Mouse (Mus musculus) bone marrow macrophage, adult 2 months (primary cell): ENCODE results near the gene Arhgap19.

Source experiments
- CTCF ChIP-seq: IDR thresholded peaks from 2 replicates; pipeline ENCODE4 v1.5.1; 2012; ENCODE audit warnings: low read depth, mild to moderate bottlenecking, low read length, moderate library complexity
- POLR2A ChIP-seq: IDR thresholded peaks from 2 replicates; pipeline ENCODE4 v1.6.1; 2012; ENCODE audit warnings: mild to moderate bottlenecking, low read depth, low read length, borderline replicate concordance

DNA sequence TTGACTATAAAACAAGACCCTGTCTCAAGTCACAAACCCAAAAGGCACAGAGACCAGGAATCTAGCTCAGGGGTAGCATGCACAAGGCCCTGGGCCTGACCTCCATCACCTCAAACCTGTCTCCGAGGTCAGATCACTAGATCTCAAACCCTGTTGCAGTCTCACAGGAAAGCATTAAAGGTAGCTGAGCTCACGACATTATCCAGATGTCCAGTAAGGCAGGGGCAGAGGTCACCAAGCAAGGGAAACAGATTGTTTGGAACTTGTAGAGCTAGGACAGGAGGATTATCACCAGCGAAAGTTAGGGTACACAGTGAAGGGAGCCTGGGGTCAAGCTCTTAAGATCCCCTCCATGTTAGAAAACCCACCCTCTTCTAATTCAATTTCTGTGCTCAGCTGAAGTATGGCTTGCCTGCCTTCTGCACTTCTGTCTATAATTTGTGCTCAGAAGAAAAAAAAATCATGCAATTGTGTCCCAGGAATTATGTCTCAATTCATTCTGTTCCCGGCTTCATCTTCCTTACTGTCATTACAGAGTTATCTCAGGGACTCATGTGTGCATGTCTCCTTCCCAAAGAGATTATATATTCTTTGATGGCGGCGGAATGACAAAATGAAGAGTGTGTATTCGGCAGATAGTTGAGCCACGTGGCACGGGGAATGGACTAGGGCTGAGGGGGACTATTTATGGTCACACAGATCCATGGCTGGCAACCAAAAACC, 35.5 kb upstream of the Arhgap19 start:
- TF ChIP-seq POLR2A (no peak), CTCF (no peak)
